Mouse (Mus musculus) kidney, adult 18-20 months (tissue): ENCODE data around the gene Pitpna.
"Not testable (repeated sequence)": the region's sequence is repeated elsewhere in the genome, so short reads cannot be mapped to it uniquely, and the experiment has no call there.

Experiments used
- DNase-seq: peaks from one replicate; pipeline ENCODE4 v3.0.0; 2021

The Pitpna gene

DNA sequence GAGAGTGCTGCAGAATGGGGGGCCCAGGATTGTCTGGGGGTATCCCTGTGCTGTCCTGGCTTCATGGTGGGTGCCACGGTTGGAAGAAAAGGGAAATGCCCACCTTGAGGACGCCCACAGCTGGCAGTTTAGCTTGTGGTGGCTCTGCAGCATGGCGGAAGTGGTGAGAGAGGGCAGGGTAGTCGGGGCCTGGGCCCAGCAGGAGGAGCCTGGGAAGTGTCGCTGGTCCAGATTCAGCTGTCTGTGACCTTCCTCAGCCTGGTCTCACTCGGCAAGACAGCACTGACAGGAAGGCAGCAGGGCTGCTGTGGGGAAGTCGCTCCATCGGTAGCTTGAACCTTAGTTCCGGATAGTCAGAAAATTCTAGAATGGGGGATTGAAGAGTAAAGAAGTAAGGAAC lies 6.5 kb downstream of the Pitpna start:
- no peak for DNase-seq

DNA sequence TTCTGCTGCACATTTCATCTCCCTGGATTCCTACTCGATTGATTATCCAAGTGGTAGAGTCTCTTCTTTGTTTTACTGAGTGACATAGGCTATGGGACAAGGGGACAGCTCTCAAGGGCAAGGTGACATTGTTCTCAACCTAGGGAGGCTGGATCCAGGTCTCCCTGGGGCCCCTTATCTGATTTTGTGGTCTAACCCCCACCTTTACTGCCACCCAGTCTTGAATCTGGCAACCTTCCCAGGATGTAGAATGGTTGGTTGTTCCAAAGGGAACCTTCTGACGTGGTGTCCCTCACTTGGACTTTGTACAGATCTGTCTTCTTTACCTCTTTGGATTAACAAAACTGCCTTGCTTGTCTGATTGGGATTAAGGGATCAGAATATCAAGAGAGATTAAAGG lies 7.5 kb downstream of the Pitpna start:
- DNase-seq, result peak; percentile 20

DNA sequence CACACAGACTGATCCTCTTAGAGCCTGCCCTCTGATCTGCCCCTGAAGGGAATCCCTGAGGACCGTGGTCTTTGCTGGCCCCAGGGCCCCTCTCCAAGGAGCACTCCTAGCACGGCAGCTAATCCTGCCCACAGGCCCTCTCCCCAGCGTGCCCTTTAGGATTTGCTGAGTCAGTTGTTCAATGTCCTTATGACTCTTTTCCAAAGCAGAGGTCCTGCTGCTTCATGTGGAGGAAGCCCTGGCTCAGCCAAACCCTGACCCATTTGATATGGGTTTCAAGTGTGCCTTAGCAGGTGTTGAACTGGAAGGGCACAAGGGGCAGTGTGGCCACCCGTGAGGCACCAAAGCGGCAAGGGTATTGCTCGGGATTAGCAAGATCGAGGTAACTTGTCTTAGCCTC lies 7.9 kb downstream of the Pitpna start:
- DNase-seq, result no peak

DNA sequence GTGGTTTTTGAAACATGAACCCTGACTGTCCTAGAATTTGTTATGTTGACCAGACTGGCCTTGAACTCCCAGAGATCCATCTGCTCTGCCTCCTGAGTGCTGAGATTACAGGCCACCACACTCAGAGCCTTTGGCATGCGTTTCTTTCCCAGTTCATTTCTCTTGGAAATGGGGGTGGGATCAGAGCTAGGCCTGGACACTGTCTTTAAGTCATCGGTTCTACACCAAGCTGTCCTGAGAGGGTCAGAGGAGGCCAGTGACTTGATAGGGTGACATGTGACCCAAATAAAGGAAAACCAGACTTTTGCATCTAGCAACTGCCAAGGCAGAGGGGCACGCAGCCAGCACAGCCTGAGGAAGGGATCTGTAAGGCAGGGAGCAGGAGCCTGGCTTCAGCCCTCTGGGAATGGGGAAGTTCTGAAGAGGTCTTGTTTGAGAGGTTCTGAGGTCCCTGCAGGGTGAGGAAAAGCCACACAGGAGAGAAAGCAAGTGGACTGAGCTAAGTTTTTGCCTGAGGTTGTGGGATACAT lies 8.9 kb downstream of the Pitpna start:
- no peak for DNase-seq

DNA sequence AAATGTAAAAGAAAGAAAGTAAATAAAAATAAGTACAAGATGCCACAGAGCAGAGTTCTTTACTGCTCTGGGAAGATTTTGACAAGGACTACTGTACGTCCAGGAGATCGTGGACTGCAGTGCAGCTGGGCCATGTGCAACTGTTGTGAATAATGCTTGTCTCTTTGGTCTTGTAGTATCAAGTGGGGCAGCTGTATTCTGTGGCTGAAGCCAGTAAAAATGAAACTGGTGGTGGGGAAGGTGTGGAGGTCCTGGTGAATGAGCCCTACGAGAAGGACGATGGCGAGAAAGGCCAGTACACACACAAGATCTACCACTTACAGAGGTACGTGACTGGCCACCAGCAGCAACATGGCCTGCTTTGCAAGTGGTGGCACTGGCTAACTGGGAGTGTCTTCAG lies 10.1 kb downstream of the Pitpna start:
- no peak for DNase-seq

DNA sequence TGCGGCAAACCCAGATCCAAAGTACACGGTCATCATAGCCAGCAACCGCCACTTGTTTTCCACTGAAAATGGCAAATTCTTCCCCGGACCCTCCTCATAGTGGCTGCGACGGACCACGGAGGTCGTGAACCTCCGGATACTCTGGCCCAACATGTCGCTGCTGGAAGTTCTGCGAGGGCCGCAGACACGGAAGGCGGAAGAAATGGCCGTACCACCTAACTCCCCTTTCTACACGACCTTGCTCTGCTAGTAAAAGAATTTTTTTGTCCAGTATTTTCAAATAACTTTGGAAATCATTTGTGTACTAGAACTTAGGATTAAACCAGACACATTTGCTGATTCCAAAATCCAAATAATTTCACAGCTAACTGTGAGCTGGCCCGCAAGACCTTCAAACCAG lies 11.9 kb downstream of the Pitpna start:
- not testable (repeated sequence) for DNase-seq

DNA sequence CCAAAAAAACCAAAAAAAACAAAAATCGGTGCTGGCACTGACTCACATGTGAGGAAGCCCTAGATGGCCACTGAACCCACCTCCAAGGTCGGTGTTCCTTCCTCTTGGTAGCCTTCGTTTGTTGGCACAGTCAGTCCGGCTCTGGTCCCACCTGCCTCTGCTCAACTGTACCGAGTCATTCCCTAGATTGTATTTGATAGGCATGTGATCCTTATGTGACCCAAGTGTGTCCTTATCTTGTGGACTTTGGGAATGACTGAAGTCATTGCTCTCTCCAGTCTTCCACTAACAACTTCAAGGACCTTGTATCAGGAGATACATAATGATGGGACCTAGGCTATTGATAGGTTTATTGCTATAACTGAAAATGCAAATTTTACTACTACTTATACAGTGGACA lies 16.9 kb downstream of the Pitpna start:
- DNase-seq, result no peak

DNA sequence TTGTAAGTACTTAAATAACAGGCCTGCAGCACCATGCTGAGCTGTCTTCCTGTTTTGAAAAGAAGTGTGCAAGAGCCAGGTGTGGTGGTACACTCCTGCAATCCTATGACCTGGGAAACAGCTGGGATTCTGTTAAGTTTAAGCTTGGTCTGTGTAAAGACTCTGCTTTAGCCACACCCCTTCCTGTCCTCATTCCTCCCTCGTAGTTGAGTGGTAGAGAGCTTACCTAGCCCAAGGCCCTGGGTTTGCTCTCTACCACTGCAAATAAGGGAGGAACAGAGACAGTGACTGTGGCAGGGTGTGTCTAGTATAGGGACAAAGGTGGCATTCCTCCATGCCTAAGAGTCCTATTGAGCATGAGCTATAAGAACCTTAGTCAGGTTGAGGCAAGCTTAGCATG lies 17.4 kb downstream of the Pitpna start:
- no peak for DNase-seq

DNA sequence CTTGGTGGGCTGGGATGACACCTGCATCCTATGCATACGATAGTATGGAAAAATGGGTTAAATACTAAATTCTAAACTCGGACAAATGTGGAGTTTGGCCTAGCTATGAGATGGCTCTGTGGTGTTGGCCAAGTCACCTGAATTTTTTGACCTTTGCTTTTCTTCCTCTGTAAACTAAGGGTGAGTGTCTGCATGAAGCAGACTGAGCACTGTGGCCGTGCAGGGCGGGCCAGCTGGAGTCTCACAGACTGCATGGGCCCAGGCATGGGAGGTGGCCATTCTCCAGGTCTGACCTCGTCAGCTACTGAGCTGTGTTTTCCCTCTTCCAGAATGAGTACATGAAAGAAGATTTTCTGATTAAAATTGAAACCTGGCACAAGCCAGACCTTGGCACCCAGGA lies 20.9 kb downstream of the Pitpna start:
- DNase-seq, result peak; percentile 38

DNA sequence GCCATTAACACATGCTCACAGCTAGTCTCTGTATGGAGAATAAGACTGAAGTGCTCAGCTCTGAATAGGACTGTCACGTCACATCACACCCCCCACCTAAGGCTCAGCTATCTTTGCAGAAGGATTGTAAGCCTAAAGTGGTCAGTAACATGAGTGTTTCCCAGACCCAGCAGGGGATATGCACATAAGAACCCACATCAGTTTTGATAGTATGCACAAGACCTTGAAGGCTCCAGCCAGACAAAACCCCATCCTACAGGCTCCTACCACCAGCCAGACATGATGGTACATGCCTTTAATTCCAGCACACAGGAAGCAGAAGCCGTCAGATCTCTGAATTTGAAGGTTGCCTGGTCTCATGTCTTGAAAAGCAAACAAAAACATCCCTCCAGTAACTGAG lies 22.1 kb downstream of the Pitpna start:
- no peak for DNase-seq

DNA sequence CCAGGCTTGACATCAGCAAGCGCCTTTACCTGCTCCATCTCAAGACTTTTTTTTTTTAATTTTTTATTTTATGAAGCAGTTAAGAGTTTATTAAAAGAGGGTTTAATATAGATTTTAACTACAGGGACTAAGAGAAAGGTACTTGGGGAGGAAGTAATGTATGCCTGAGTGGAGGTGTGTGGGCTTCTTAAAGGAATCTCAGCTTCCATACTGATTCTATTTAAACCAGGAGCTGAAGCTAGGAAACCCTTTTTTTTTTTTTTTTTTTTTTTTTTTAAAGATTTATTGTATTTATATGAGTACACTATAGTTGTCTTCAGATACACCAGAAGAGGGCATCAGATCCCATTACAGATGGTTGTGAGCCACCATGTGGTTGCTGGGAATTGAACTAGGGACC lies 26.9 kb downstream of the Pitpna start:
- DNase-seq, result no peak

DNA sequence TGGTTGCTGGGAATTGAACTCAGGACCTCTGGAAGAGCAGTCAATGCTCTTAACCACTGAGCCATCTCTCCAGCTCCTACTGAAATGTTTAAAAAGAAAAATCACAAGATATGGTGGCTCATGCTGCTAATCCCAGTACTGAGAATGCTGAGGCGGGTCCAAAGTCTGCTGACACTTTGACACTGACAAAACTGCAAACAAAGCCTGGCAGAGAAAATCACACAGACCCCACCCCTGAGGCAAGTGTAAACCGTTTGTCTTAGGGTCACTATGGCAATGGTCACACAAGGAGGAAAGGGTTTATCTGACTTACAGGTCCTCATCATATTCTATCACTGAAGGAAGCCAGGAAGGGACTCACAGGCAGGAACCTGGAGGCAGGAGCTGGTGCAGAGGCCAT lies 27.7 kb downstream of the Pitpna start:
- no peak for DNase-seq

DNA sequence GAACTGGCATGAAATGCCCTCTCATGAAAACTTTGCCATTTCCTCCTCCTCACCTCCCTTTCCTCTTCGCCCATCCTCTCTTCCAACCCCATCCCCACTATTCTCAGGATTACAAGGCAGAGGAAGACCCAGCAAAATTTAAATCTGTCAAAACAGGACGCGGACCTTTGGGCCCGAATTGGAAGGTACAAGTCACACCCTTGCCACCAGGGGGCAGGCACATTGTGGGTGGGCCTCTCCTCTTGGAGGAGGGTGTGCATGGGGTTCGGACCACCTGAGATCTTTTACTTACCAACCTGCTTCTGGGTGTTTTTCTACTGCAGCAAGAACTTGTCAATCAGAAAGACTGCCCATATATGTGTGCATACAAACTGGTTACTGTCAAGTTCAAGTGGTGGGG lies 31.2 kb downstream of the Pitpna start:
- no peak for DNase-seq

DNA sequence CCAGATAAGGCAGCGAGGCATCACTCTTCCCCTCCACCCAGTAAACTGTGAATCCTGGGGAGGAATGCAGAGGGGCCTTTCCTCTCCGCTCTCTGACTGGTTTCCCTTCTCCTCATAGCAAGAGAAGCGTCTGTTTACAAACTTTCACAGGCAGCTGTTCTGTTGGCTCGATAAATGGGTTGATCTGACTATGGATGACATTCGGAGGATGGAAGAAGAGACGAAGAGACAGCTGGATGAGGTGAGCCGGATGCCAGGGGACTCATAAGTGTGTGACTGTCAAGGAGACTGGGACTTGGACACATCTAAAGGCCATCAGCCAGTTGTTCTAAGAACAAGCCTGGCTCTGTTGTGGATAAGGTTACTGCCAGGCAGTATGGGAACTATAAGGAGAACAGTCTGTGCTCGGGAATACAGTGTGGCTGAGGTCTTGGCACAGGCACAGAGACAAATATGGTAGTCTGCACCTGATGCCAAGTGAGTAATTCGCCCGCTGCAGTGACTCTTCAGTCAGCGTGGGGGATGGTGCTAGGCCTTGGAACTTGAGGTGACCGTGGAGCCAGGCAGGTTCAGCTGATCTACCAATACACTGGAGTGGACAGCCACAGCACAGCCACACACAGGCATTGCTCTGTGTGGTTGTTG lies 32.4 kb downstream of the Pitpna start:
- DNase-seq, result no peak

DNA sequence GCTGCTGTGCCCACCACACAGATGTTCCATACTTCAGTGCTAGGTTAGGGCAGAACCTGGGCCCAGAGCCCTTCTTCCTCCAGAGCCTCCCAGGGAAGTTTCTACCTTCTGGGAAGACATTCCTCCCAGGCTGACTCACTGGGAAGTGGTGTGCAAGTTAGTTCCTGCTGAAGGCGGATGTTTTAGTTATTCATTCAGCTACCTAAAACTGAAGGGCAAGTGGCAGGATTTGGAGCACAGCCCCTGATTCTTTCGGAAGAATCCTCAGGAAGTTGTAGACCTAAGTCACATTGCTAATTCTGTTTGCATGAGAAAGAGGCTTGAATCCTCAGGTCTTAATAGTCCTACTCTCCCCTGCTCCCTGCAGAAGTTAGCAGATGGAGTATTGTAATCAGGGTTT lies 33.5 kb downstream of the Pitpna start:
- no peak for DNase-seq

DNA sequence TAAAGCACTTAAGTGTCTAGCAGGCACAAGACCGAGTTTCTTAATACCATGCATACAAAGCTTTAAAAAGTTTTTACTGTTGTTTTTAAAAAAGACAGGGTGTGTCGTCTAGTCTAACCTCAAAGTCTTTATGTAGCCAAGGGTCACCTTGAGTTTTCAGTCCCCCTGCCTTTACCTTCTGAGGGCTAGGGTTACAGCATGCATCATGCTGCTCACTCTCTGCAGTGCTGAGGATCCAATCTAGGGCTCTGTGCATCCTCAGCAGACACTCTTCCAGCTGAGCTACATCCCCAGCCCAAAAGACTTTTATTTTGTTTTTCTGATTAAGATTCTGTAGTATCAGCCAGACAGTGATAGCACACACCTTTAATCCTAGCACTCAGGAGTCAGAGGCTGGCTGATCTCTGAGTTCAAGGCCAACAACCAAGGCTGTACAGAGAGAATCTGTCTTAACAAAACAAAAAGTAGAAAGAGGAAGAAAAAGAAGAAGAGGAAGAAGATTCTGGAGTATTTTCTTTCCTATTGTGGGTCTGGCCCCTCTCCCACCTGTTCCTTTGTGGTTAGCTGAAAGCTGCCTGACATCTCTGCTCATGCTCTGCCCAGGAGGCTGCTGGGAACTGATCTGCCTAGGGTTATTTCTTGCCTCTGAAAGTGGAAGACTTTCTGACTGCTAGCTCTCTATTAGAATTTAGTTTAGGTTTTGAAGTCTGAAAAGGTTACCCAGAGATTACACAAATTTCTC lies 34.9 kb downstream of the Pitpna start:
- no peak for DNase-seq

DNA sequence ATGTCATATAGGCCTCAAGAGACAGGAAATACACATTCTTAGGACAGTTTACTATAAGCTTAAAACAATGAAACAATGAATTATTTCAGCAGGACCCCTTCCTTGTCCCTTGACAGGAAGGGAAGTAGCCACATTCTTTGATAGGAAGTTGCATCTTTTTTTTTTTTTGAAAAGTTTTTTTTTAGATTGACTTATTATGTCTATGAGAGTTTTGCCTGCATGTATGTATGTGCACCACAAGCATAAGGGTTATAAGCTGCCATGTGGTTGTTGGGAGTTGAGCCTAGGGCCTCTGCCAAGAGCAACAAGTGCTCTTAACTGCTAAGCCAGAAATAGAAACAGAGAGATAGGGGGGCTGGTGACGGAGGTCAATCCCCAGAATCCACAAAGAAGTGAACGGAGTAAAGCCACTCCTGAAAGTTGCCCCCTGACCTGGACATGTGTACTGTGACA lies 36.2 kb downstream of the Pitpna start:
- DNase-seq, result no peak

DNA sequence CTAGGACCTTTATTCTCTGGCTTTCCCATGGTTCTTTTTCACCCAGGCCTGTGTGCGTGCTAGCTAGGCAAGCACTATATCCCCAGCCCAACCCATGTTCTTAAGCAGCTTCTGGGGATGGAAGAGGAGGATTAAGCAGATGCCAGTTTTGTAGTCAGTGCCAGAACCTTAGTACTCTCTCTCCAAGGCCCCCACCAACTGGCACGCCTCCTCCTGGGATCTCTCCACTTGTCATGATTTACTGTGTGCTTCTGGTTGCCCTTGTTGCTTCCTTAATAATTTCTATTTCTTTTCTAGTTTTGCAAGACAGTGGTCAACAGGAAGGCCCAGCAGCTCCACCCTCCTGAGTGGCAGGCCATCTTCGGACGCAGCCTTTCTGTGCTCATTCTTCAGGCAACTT lies 37.9 kb downstream of the Pitpna start:
- peak; percentile 25 for DNase-seq

DNA sequence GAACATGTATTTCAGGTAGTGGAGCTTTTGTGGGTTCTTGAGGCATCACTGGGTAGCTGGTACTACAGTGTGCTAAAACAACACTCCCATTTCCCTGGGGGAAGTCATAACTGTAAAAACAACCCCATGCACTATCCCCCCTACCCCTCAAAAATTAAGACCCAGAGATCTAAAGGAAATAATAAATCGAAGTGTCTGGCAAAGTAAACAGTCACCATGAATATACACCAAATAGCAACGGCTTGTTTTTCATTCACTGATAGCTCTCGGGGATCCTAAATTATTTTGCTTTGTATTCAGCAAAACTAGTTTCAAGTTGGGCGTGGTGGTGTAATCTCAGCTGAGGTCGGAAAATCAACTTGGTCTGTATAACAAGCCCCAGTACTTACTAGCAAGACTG lies 42.2 kb downstream of the Pitpna start:
- DNase-seq, result no peak

DNA sequence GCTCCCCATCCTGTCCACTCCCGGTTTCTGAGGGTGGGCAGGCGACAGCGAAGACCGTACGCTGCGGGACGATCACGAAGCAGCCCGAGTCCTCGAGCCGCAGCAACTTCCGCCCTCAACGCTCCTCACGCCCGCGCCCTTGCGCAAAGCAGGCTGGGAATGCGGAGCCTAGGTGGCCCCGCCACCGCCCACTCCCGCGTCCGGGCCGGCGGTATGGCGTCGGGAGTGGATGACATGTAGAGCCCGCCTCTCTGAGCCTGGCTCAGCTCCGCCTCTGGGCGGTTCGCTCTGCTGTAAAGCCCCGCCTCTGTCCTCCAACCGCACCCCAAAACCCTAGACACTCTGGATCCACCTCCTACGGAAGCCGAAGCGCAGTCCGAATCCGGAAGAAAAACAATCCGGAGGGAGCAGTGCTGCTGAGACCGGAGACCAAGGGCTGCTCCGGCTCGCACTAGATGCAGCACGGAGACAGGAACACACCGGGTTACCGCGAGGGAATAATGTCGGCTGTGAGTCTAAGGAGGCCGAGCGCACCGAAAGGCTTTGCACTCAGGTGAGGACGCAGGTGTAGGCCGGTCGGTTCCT lies 42.8 kb downstream of the Pitpna start, which contains the start of gene Inpp5k:
Gene Inpp5k, plus strand, starts transcription at position 344 of the 585 bp plus-strand sequence.
- peak; percentile 98 for DNase-seq

DNA sequence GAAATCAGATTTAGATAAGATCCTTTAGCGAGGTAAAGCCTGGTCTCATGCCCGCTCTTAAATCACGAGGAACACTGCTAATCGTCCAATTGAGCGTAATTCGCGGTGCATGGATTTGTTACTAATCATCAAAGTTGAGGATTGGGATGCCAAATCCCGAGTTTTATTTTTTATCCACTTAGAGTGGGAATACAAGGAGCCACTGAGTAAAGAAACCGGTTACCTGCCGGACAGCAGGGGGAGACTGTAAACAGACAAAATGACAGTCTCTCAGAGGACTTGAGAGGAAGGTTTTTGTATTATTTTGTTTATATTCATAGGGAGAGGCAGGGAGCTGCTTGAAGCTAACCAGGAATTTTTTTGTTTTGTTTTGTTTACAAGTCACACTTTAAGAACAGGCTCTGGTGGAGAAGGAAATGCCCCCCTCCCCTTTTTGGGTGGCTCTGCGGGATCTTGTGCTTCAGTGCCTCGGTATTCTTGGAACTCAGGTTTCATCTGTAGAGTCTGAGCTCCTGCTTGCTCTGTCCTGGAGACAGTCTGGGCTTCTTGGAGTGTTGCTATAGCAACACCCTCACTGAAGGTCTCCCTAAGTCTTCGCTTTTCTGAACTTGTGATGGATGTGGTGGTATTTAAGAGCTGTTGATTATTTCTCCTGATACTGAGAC lies 43.8 kb downstream of the Pitpna start:
- DNase-seq, result peak; percentile 62

DNA sequence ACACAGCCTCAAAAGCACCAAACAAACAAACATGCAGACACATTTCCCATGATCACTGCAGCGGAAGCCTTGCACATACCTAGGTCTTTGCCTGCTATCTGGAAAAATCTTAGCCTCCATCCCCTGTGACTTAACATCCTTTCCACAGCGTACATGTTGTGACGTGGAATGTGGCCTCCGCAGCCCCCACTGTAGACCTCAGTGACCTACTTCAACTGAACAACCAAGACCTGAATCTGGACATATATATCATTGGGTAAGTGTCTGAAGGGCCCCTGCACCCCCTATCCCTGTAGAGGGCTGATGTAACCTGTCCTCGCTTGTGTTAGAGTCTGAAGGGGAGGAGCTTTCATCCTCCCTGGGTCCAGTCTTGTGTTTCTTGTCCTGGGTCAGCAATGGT lies 45.0 kb downstream of the Pitpna start:
- DNase-seq, result no peak

DNA sequence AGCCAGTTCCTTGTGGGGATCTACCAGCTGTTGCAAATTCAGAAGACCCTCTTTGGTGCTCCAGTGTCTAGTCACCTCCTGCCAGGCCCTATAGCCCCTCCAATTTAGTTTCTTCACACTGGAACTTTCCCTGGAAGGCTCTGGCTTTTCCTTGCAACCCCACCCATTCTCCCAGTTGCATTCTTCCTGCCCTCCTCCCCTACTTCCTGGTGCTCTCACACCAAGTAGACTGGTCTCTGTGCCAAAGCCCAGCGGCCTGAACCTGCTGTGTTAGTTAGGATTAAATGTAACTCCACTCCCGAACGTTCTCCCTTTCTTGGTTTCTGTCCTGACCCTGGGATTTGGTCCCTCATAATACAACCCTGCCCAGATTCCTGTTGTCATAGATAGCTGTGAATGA lies 46.9 kb downstream of the Pitpna start:
- no peak for DNase-seq

DNA sequence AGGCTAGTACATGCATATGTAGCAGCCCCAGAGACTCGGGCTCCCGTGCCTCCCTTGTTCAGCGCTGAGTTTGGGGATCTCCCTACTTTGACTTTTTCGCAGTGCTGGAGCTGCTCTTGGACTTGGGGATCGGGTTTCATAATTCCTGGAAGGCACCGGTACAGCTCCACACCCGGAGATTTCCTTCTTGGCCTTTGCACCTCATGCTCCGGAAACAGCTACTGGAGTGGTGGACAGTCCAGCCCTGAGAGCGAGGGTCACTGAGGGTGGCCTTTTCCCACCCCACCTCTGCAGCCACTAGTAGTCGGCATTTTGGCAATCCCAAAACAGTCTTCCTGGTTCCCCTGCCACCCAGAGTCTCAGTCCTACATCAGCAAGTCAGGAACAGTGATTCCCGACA lies 47.4 kb downstream of the Pitpna start:
- DNase-seq, result peak; percentile 66
